12 mouse cellular contexts compared by ENCODE assay signal in the genomic region with DNA sequence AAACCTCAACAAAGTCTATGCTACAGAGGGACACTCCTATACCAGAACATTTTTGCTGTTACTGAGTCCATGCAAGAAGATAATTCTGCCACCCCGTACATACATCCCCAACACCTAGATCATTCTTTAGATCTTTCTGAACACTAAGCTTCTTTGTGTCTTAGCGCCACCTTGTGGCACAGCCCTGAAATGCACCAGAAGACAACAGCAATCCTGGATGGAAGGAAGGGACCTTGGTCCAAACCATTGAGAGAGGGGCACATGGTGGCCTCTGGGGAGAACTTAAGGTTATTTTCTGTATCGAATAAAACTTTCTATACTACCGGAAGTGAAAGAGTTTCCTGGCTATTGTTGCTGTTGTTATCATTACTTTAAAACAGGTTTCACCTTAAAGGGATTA. TPM values are rescaled to one million over a fixed set of nuclear protein-coding genes. Genes with fewer than 3 reads are reported as not detected.
"Had no signal": no experiment of that assay in that cellular context is flagged by ENCODE, and none has a peak within 500 bp of the region (broad histone marks: within the 10 kb centered on the region; RNA-seq: fewer than 3 reads in every experiment).

No protein-coding gene starts in this region.

RNA-seq across cellular contexts. Expression of a gene that starts 11.2 kb away (rescaled TPM):
- total RNA-seq: common myeloid progenitor, adult 5-6 weeks; forebrain, postnatal 0 days; gastrocnemius, adult 18-20 months; gastrocnemius, adult 2 months; gastrocnemius, adult 8-10 months; gastrocnemius, postnatal 10 days; gastrocnemius, postnatal 14 days; gastrocnemius, postnatal 25 days; gastrocnemius, postnatal 36 days; gastrocnemius, postnatal 4 days; heart, adult 18-20 months; heart, adult 2 months had no signal

RNA-seq across cellular contexts. Expression of a gene that starts 49.4 kb away (rescaled TPM):
- total RNA-seq: common myeloid progenitor, adult 5-6 weeks; forebrain, postnatal 0 days; gastrocnemius, adult 18-20 months; gastrocnemius, adult 2 months; gastrocnemius, adult 8-10 months; gastrocnemius, postnatal 10 days; gastrocnemius, postnatal 14 days; gastrocnemius, postnatal 25 days; gastrocnemius, postnatal 36 days; gastrocnemius, postnatal 4 days; heart, adult 18-20 months; heart, adult 2 months had no signal
